Mouse (Mus musculus) kidney, adult 2 months (tissue): ENCODE data around the gene Dohh. TPM values are rescaled to one million over a fixed set of nuclear protein-coding genes. Genes with fewer than 3 reads are reported as not detected.

Experiments
- DNase-seq: peaks from one replicate; pipeline ENCODE4 v3.0.0; 2021
- H3K27ac ChIP-seq: fragments of 200-500 bp; 2 replicates; pipeline ENCODE4 v1.5.1; 2012; ENCODE audit warnings: low read depth, low read length, control low read depth, inconsistent platforms; ENCODE audit not compliant: insufficient read depth
- H3K27me3 ChIP-seq: fragments of 200-500 bp; replicated peaks from 2 replicates; pipeline ENCODE4 v1.6.1; 2012; ENCODE audit warnings: mild to moderate bottlenecking, moderate library complexity, low read length, inconsistent platforms; ENCODE audit not compliant: control insufficient read depth, insufficient read depth
- H3K36me3 ChIP-seq: fragments of 200-500 bp; 2 replicates; pipeline ENCODE4 v1.6.1; 2012; ENCODE audit warnings: mild to moderate bottlenecking, moderate library complexity, low read length, inconsistent platforms; ENCODE audit not compliant: control insufficient read depth, insufficient read depth
- H3K4me1 ChIP-seq: fragments of 200-500 bp; 2 replicates; pipeline ENCODE4 v1.6.1; 2011; ENCODE audit warnings: low read length; ENCODE audit not compliant: control insufficient read depth, insufficient read depth
- H3K4me3 ChIP-seq: fragments of 200-500 bp; 2 replicates; pipeline ENCODE4 v1.5.1; 2011; ENCODE audit warnings: mild to moderate bottlenecking, low read depth, low read length, control low read depth; ENCODE audit not compliant: insufficient read depth
- CTCF ChIP-seq: fragments of 200-500 bp; conservative IDR thresholded peaks from 2 replicates; pipeline ENCODE4 v1.5.1; 2011; ENCODE audit warnings: low read depth, mild to moderate bottlenecking, control low read depth, low read length, moderate library complexity, mixed read lengths; ENCODE audit not compliant: insufficient read depth, insufficient read length
- POLR2A ChIP-seq: fragments of 200-500 bp; IDR thresholded peaks from one replicate; pipeline ENCODE4 v1.6.1; 2011; ENCODE audit warnings: low read depth, low read length, control low read depth
- WGBS: fragments of 180-500 bp; shearing (Covaris S2); methylation state at CpG from one replicate; pipeline ENCODE4 v1.1.7; 2018; 5-methylcytosine and 5-hydroxymethylcytosine counted together
- polyA plus RNA-seq: library from polyadenylated mRNA; depleted of rRNA; stranded (reverse); fragments of >200 nt; gene quantifications from 2 replicates; pipeline ENCODE4 v1.2.3, GENCODE M21; 2012

Dohh gene
- polyA plus RNA-seq, 1 experiment, result 60.6 TPM

GRCm38 (mm10) chr10:81400371-81401204 is 16.4 kb downstream of the Dohh start:
- TF ChIP-seq POLR2A, result no peak
- no peak for TF ChIP-seq CTCF

GRCm38 (mm10) chr10:81401205-81401520 is 16.9 kb downstream of the Dohh start:
- Histone ChIP-seq H3K4me1 (peaks cover 19% of the 10 kb centered on the region), H3K36me3 (peaks cover 12% of the 10 kb centered on the region), H3K27me3 (no peaks in the 10 kb centered on the region), H3K4me3 (no peak overlapping the region), H3K27ac (peak overlapping the region; percentile 36)
- 39% methylated on average over 10 of the region's 10 CpGs for WGBS
- DNase-seq, result no peak
- TF ChIP-seq POLR2A (no peak), CTCF (no peak)

More at GRCm38 (mm10) chr10:81400371-81401204, 16.4 kb downstream of the Dohh start:
- peaks cover 18% of the 10 kb centered on the region for H3K4me1 ChIP-seq
- H3K4me3 ChIP-seq, result no peak overlapping the region
- H3K36me3 ChIP-seq, result peaks cover 12% of the 10 kb centered on the region
- no peak overlapping the region for H3K27ac ChIP-seq
- no peaks in the 10 kb centered on the region for H3K27me3 ChIP-seq
- DNase-seq, result no peak
- WGBS, result 78% methylated on average over 22 of the region's 22 CpGs

GRCm38 (mm10) chr10:81401521-81402226 is 17.4 kb downstream of the Dohh start:
- no peak overlapping the region for H3K4me3 ChIP-seq
- 17% methylated on average over 18 of the region's 18 CpGs for WGBS

GRCm38 (mm10) chr10:81402227-81402765 is 18.1 kb downstream of the Dohh start:
- Histone ChIP-seq H3K27ac (peak overlapping the region; percentile 51), H3K4me3 (no peak overlapping the region), H3K36me3 (peaks cover 12% of the 10 kb centered on the region), H3K27me3 (no peaks in the 10 kb centered on the region), H3K4me1 (peaks cover 19% of the 10 kb centered on the region)
- DNase-seq, result no peak
- WGBS, result 36% methylated on average over 7 of the region's 7 CpGs
- no peak for TF ChIP-seq POLR2A
- no peak for TF ChIP-seq CTCF

More at GRCm38 (mm10) chr10:81401521-81402226, 17.4 kb downstream of the Dohh start:
- H3K27me3 ChIP-seq, result no peaks in the 10 kb centered on the region
- peaks cover 12% of the 10 kb centered on the region for H3K36me3 ChIP-seq
- no peak for TF ChIP-seq POLR2A
- no peak for TF ChIP-seq CTCF
- H3K27ac ChIP-seq, result peak overlapping the region; percentile 51
- DNase-seq, result peak; percentile 88
- peaks cover 19% of the 10 kb centered on the region for H3K4me1 ChIP-seq

- Histone ChIP-seq H3K27me3 (no peaks in the 10 kb centered on the region), H3K36me3 (peaks cover 12% of the 10 kb centered on the region), H3K4me3 (no peak overlapping the region), H3K4me1 (peaks cover 26% of the 10 kb centered on the region), H3K27ac (no peak overlapping the region)
- no peak for DNase-seq
- TF ChIP-seq POLR2A (no peak), CTCF (no peak)
- 83% methylated on average over 10 of the region's 10 CpGs for WGBS
Observed at GRCm38 (mm10) chr10:81403511-81403910, 19.3 kb downstream of the Dohh start.

- Histone ChIP-seq H3K27me3 (no peaks in the 10 kb centered on the region), H3K27ac (0 out of 2 replicates have a peak overlapping the region, but pooled peaks have one; percentile 13), H3K4me3 (no peak overlapping the region), H3K4me1 (peaks cover 30% of the 10 kb centered on the region), H3K36me3 (peaks cover 12% of the 10 kb centered on the region)
- DNase-seq, result no peak
- TF ChIP-seq CTCF (no peak), POLR2A (no peak)
- WGBS, result 49% methylated on average over 9 of the region's 9 CpGs
Observed at GRCm38 (mm10) chr10:81404082-81404481, 19.9 kb downstream of the Dohh start.

GRCm38 (mm10) chr10:81404720-81405119 is 20.5 kb downstream of the Dohh start:
- Histone ChIP-seq H3K27me3 (no peaks in the 10 kb centered on the region), H3K4me3 (no peak overlapping the region), H3K27ac (peak overlapping the region; percentile 21), H3K4me1 (peaks cover 35% of the 10 kb centered on the region), H3K36me3 (peaks cover 12% of the 10 kb centered on the region)
- WGBS, result 55% methylated on average over 18 of the region's 18 CpGs
- DNase-seq, result peak; percentile 65
- TF ChIP-seq POLR2A (no peak), CTCF (no peak)
